Mouse (Mus musculus): ENCODE results near the gene Dhx38.

Gene Dhx38

DNA sequence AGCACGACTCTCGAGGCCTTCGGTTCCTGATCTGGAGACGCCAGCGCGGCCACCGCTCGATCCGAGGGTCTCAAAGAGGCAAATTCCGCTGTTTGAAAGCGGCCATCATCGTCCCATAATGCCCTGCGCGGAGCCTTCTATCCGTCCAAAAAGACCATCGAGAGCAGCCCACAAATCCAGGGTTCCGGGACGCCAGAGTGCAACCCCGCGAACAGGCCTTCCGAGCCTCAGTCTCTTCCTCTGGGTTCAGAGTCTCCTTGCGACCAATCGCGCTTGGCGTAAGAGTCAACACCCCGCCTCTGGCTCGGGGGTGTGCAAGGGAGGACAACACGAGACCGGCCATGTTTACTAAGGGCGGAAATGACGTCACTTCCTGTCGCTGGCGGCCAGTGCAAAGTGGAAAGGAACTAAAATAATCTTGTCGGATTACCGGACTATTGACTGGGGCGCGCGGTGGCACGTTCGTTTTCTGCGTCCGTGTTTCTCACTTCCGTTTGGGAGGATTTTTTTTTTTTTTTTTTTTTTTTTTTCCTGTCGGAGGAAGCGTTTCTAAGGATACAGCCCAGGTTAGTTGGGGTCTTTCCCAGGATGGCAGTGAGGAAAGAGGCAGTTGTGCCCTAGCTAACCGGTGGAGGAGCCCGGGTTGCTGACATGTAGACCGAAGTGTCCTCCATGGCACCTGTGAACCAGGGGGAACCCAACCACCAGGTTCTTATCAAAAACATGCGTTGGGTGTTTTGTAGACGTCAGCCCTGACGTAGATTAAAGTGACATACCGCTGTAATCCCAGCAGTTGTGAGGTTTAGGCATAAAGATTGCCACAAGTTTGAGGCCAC lies at the start of gene Dhx38, which contains the start of gene Txnl4b:
TSS of gene Dhx38 (minus strand) at position 364 of the 836 bp plus-strand sequence.
TSS of gene Txnl4b (plus strand) at position 395 of the 836 bp plus-strand sequence.
- DNase-seq (ENCODE audit: low read depth, low spot score): peak; percentile 100

GRCm38 (mm10) chr8:109614243-109615210 lies 48.9 kb upstream of the Dhx38 start, which contains the start of gene Pkd1l3:
Gene Pkd1l3, plus strand, starts transcription at chr8:109614517.
- peak; percentile 58 for DNase-seq (ENCODE audit: low read depth, low spot score)

DNA sequence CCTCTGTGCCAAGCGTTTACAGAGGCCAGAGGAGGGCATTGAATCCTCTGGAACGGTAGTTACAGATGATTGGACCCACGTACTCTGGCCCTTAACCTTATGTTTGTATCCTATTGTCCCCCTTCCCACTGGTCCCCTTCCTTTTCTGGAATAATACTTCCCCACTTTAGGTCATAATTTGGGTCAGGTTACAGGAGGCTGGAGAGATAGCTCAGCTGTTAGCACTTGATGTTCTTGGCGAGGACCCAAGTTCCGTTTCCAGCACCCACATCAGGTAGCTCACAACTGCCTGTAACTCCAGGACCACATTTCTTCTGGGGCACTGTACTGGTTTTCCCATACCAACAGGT lies 43.5 kb upstream of the Dhx38 start:
- peak; percentile 26 for DNase-seq (ENCODE audit: low read depth, low spot score)

GRCm38 (mm10) chr8:109608271-109609152 lies 42.9 kb upstream of the Dhx38 start, which contains the start of gene Dhodh:
Gene Dhodh, minus strand, starts transcription at chr8:109608673.
- peak; percentile 98 for DNase-seq (ENCODE audit: low read depth, low spot score)

DNA sequence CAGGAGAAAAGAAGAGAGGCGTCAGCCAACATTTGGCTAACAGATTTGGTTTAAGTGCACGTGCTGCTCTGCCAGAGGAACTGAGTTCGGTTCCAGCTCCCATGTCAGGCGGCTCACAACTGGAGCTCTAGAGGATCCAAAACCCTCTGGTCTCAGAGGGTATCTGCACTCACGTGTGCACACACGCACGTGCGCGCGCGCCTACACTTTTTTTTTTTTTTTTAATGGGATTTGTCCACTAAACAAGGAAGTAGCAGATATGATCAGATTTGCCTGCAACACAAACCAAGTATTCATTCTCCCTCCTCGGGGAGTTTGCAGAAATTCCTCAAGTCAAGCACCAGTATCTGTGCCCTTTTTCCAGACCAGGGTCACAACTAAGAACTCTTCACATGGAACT lies 42.0 kb upstream of the Dhx38 start:
- DNase-seq (ENCODE audit: low read depth, low spot score): no peak

GRCm38 (mm10) chr8:109606725-109607124 lies 41.1 kb upstream of the Dhx38 start:
- no peak for DNase-seq (ENCODE audit: low read depth, low spot score)

- peak; percentile 79 for DNase-seq (ENCODE audit: low read depth, low spot score)
Measured at GRCm38 (mm10) chr8:109595854-109596253, 30.2 kb upstream of the Dhx38 start.

- peak; percentile 48 for DNase-seq (ENCODE audit: low read depth, low spot score)
Measured at GRCm38 (mm10) chr8:109593117-109593788, 27.6 kb upstream of the Dhx38 start.

- no peak for DNase-seq (ENCODE audit: low read depth, low spot score)
Measured at GRCm38 (mm10) chr8:109592164-109592563, 26.5 kb upstream of the Dhx38 start.

GRCm38 (mm10) chr8:109591367-109591766 lies 25.7 kb upstream of the Dhx38 start:
- DNase-seq (ENCODE audit: low read depth, low spot score): no peak

- DNase-seq (ENCODE audit: low read depth, low spot score): no peak
Measured at GRCm38 (mm10) chr8:109590901-109591300, 25.2 kb upstream of the Dhx38 start.

GRCm38 (mm10) chr8:109586972-109587504 lies 21.4 kb upstream of the Dhx38 start:
- no peak for DNase-seq (ENCODE audit: low read depth, low spot score)

- no peak for DNase-seq (ENCODE audit: low read depth, low spot score)
Measured at GRCm38 (mm10) chr8:109585652-109586051, 20.0 kb upstream of the Dhx38 start.

DNA sequence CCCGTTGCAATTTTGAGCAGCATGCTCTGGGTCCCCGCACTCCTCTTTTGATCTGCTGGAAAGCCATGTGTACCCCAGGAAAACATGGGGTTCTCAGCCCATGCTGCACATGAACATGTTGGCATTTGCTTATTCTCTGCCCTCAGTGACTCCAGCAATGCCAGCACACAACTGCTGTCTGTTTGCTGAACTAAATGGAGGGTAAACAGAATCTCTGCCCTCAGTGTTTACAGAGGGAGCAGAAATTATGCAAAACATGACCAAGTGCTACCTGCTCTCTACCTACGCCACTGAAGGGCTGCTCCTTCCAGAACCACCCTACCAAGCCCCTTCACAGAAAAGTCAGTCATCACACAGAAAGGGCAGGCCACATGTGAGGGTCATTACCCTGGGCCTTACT lies 19.2 kb upstream of the Dhx38 start:
- DNase-seq (ENCODE audit: low read depth, low spot score): no peak

DNA sequence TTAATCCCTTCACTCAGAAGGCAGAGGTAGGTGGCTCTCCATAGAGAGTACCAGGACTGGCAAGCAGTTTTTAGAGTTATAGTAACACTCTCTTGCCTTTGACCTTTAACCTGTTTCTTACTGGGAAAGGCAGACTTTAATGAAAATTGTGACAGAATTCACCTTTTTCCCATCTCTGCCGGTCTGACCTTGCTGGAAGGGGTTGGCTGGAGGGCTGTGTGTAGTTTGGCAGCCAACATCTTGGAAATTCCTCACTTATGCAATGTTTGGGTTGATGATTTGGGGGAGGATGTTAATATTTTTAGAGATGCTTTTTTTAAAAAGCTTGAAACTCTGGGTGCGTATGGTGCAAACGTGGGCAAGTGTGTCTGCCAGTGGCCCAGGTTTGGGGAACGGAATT lies 18.6 kb upstream of the Dhx38 start:
- no peak for DNase-seq (ENCODE audit: low read depth, low spot score)

GRCm38 (mm10) chr8:109578900-109579301 lies 13.2 kb upstream of the Dhx38 start, which contains the start of gene Hp:
Gene Hp, minus strand, starts transcription at chr8:109579172.
- DNase-seq (ENCODE audit: low read depth, low spot score): no peak

- DNase-seq (ENCODE audit: low read depth, low spot score): no peak
Measured at GRCm38 (mm10) chr8:109576311-109576710, 10.7 kb upstream of the Dhx38 start.

DNA sequence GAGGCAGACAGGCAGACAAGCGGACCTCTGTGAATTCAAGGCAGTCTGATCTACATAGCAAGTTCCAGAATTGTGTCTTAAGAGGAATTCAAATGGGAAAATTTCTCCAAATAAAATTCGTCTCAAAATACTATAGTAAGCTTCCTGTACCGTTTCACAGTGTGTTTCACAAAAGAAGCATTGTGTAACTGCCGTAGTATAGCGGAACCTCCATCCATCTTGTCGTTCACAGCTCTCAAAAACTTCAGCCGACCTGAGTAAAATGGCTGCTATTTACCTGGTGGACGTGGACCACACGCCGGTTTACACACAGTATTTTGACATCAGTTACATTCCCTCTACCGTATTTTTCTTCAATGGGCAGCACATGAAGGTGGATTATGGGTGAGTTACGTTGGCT lies 5.5 kb upstream of the Dhx38 start:
- no peak for DNase-seq (ENCODE audit: low read depth, low spot score)

DNA sequence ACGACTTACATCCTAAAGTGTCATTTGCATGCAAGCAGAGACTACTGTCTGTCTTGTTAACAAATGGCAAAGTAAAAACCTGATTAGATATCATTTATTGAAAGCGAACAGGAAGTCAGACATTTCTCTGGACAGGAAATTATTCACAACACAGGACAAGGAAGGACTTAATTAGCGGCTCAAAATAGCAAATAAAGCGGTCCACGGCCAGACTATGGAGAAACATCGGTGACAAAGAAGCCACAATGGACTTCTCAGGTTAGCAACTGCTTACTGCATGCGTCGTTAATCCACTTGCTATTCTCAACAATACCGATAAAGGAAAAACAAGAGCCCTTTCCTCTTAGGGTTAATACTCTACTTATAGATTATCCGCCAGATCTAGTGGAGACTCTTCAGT lies 895 bp downstream of the Dhx38 start:
- DNase-seq (ENCODE audit: low read depth, low spot score): no peak

- no peak for DNase-seq (ENCODE audit: low read depth, low spot score)
Measured at GRCm38 (mm10) chr8:109563881-109564280, 1.8 kb downstream of the Dhx38 start.

Data from CD4-positive, CD25-positive, alpha-beta regulatory T cell, adult 2 months (primary cell).